Mouse (Mus musculus): ENCODE results near the gene Ptchd4.

Gene Ptchd4

GRCm38 (mm10) chr17:42315669-42316611 is at the start of gene Ptchd4:
Gene Ptchd4, plus strand, starts transcription at chr17:42315947.
- peak; percentile 2 to 35 for DNase-seq

DNA sequence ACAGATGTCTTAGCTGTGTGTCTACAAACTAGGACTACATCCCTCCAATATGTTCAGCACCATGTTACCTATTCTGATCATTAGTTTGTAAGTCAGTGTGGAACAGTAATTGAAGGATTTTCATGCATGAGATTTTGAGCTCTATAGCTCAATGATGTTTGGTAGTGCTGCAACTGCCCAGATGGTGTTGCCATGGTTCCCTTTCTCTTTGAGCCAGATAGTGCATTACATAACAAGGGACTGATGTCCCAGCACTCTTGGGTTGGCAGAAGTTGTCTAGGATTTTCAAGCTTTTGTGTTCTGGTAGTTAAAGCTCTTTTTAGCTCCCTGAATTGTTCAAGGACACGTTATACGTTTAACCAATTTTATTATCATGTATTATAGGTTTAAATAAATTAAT is 38.9 kb upstream of the Ptchd4 start:
- no peak for DNase-seq

GRCm38 (mm10) chr17:42284391-42284790 is 31.4 kb upstream of the Ptchd4 start:
- DNase-seq = no peak

DNA sequence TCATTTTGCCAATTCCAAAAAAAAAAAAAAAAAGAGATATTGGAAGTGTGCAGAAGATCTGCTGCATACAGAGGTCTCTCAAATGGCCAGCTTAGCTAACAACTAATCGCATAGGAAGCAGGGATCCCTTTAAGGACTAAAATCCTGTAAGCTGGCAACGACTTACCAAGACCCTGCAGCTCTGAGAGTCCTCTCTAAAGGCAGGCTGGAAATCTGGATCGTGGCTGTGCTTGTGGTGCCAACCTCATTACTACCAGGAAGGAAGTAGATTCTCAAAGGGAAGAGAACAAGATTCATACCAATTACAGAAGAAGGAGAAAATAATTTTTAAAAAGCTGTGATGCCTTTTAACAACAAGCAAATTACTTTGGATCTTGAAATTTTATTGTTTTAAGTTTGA is 29.5 kb upstream of the Ptchd4 start:
- DNase-seq = no peak

- DNase-seq = no peak
Observed at GRCm38 (mm10) chr17:42290341-42290740, 25.4 kb upstream of the Ptchd4 start.

GRCm38 (mm10) chr17:42291793-42292192 is 24.0 kb upstream of the Ptchd4 start:
- no peak for DNase-seq

DNA sequence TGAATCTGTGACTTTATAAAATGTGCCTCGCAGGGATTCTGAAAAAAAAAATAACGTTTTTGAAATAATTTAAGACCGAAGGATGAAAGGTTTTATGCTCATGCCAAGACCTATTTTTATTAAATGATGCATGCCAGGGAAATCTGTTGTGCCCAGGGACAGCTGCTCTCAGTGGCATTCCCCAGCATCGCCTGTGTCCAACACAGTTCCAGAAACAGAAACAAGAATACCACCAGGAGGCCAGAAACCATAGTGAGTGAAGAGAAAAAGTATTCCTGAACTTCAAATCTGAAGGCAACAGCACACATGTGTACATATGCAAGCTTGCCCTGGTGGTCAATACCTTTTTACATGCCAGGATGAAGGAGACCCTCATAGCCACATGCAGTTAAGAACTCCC is 17.8 kb upstream of the Ptchd4 start:
- no peak for DNase-seq

- DNase-seq = no peak
Observed at GRCm38 (mm10) chr17:42299681-42300080, 16.1 kb upstream of the Ptchd4 start.

GRCm38 (mm10) chr17:42303062-42303577 is 12.6 kb upstream of the Ptchd4 start:
- DNase-seq = no peak

DNA sequence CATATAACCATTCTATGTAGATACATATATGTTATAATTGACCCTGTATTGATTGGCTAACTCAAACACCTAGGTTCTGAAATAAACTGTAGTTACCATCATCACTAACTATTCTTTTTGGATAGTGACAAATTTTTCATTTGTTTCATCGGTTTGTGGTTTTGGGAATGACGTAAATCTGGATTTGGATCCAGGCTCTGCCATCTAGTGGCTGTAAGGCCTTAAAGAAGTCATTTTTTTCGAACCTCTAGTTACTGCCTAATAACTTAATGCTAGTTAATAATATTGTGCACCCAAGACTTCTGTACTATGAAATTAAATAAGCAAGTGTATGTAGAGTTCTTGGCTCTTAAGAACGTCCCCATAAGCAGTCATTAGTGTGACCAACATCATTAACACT is 11.5 kb upstream of the Ptchd4 start:
- no peak for DNase-seq

DNA sequence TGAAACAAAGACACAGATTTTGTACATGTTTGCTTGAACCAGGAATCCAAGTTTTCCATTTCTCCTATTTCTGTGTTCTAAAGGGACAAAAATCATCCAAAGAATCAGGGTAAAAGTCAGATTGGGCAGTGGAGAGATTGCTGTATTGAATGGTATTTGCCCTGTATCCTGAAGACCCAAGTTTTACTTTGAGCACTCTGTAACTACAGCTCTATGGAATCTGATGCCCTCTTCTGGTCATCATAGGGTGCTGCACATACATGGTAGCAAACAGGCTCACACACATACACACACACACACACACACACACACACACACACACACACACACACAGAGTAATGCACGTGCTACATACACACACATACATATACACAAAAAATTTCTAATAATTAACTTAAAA is 8.7 kb upstream of the Ptchd4 start:
- DNase-seq = no peak

DNA sequence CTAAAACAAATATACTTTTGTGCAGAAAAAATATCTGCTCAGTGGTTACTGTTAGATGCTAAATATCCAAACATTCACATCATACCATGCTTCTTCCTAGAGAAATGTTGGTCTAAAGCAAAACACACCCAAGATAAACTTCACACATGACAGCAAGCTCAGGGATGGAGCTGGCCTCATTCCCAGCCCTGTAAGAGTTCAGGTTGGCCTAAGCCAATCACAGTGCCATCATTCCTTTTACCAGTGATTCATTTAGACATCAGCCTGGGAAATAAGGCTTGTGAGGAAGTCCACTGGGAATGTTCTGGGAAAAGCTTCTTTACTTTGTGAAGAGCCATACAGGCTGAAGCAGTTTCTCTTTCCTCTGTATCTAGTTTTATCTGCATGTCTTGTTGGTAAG is 5.6 kb upstream of the Ptchd4 start:
- DNase-seq = no peak

DNA sequence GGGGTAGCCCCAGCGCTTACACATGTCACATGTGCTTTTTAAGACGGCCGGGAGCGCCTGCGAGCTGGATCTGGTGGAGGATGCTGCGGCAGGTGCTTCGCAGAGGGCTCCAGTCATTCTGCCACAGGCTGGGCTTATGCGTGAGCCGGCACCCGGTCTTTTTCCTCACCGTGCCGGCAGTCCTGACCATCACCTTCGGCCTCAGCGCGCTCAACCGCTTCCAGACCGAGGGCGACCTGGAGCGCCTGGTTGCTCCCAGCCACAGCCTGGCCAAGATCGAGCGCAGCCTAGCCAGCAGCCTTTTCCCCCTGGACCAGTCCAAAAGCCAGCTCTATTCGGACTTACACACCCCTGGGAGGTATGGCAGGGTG is 850 bp downstream of the Ptchd4 start:
- DNase-seq = peak in 1 of 2 experiments; percentile 37

DNA sequence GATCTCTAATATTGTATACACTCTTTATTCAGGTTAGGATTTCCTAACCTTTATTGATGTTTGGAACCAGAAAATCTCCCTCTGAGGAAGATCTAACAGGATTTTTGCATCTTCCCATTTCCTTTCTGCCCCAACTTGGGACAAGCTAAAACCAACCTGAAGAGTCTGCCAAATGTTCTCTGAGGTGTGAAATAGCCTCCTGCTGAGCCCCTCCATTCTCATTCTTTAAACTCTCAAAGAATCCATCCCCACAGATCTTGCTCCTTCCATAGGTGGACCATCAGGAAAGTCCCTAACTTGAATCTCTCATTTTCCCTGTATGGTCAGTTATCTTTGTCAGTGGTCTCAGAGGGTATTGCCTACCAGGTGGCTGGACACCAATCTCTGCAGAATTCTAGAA is 20.0 kb downstream of the Ptchd4 start:
- DNase-seq = no peak

- DNase-seq = no peak
Observed at GRCm38 (mm10) chr17:42336571-42336970, 20.8 kb downstream of the Ptchd4 start.

DNA sequence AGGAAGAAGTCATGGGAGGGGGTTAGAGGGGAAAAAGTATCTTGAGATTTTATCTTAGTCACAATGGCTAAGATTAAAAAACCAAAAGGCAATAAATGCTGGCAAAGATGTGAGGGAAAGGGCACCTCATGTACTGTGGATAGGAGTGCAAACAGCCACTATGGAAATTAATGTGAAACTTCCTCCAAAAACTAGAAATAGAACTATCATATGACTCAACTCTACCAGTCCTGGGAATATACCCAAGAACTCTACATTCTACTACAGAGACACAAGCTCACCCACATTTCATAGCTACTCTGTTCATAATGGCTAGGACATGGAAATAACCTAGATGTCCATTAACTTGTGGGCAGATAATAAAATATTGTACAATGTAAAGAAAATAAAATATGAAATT is 30.3 kb downstream of the Ptchd4 start:
- no peak for DNase-seq

GRCm38 (mm10) chr17:42358481-42358880 is 42.7 kb downstream of the Ptchd4 start:
- no peak for DNase-seq

DNA sequence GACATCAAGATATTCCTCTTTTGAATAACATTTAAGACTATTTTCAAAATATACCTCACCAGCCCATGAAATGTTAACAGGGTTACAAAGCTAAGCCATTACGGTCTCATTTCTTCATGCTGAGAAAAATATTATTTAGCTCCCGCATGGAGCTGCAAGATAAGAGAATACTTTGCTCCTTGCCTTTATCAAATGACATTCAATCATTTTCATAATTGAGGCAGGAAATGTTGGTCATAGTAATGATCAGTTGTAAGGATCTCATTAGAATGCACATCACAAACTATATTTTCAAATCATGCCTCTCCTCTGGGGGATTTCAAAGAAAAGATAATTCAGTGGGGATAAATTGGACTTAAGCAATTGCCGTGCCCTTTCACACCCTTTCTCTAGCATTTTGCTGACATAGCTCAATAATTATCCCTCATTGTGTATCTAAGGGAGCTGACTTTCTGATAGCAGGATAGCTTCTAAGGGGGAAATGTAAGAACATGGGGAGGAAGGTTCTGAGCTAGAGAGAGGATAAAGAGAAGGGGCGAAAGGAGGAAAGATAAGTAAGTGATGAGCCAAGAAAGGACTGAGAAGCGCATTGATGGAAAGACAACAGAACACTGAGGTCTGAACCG is 47.5 kb downstream of the Ptchd4 start:
- no peak for DNase-seq

DNA sequence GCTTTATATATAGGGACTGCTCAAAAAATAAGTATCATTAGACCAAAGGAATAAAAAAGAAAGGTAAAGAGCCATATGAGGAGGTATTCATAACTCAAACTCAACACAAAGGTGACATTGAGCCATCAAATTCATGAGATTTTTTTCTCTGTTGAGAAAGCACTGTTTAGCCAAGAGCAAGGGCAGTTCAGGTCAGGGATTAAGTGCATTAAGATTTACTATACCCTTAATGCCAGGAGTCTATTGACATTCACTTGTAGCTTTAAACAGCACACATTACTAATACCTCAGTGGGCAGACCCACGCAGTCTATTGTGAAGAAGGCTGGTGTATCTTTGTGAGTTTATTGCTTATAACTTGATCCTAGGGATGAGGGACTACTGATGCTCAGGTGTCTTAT is 49.0 kb downstream of the Ptchd4 start:
- no peak for DNase-seq

GRCm38 (mm10) chr17:42374881-42375280 is 59.1 kb downstream of the Ptchd4 start:
- no peak for DNase-seq

DNA sequence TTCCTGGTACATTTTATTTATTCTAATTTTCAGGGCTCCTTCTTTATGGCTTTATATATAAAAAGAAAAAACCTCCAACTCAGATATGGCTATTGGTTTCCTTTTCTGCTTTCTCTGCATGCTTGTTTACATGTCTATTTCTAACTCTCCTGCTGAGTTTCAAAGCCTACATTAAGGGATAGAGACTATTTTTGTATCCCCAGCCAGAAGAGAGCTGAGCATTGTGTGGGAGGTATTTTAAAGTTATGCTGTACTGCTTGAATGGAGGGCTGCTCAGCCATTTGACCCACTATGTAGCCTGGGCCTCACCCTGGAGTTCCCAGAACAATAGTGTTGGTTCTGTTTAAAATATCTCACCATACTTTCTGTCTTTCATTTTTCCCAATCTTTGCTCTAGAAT is 77.3 kb downstream of the Ptchd4 start:
- DNase-seq = no peak

DNA sequence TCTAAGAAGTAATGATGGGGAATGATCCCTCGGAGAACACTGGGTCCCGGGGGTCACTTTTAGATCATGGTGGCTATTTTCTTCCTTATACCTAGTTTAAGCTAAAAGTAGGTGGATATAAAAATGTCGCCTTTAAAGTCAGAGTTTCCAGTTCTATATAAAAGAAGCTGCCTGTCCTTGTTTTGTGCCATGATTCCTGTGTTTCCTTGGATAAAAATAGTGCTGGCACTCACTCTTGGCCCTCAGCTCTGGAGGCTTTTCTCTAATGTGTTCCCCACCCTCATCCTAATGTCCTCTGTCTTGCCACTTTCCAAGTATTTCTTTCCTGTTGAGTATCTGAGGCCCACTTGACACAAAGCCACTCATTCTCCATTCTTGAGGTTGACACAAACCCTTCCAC is 79.6 kb downstream of the Ptchd4 start:
- DNase-seq = no peak

- DNase-seq = no peak
Observed at GRCm38 (mm10) chr17:42418449-42418848, 102.7 kb downstream of the Ptchd4 start.

DNA sequence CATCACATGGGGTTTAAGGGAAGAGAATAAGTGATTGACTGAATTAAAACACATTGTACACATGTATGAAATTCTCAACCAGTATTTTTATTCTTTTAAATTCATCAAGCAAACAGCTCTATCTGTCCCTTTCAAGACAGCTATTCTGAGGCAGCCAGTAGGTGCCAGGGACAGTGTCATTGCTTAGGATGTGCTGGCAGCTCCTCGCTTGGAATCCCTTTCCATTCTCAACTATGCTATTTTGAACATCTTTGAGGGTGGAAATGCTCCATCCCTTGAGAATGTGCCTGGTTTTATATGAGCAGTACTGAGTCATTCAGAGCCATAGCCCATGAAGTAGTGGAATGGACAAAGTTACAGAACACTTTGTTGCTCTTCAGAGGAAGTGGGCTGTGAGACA is 112.2 kb downstream of the Ptchd4 start:
- no peak for DNase-seq
